9 mouse cellular contexts compared by ENCODE assay signal in the genomic region with DNA sequence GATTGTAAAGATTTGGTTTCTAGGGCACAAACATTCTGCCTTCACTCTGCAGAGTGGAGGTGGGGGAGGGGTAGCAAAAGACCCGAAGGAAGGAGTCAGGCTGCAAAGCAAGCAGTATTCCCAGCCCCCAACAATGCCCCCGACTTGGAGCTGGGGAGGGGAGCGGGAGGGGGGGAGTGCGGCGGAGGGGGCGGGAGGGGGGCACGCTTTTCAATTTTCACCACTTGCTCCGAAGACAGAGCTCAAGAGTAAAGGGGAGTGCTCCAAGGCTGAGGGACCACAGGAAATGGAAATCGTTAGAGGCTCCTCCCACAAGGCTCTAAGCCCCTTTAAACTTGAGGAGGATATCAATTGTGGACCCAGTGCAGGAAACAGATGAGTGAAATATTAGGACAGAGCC.
A peak's percentile ranks its signal among the peaks of the same experiment; 100 is the strongest.
DNase-seq lines count a peak whose midpoint lies in the region; ATAC-seq and TF ChIP-seq lines count a peak whose summit lies in the region.
"Had no signal": no experiment of that assay in that cellular context is flagged by ENCODE, and none has a peak within 500 bp of the region (broad histone marks: within the 10 kb centered on the region; RNA-seq: fewer than 3 reads in every experiment).

No protein-coding gene starts in this region.

- H3K4me1 ChIP-seq in kidney, embryonic 16.5 days (ENCODE audit: insufficient read depth, low read length) = peaks cover 39% of the 10 kb centered on the region
- 0 out of 2 replicates have a peak, but pooled peaks cover under 1% of the 10 kb centered on the region for H3K4me1 ChIP-seq in kidney, adult 2 months (ENCODE audit: control insufficient read depth, insufficient read depth, low read length)
- H3K4me1 ChIP-seq in embryonic facial prominence, embryonic 14.5 days (ENCODE audit: control insufficient read depth, insufficient read depth, low read length) = peaks cover 10% of the 10 kb centered on the region; the same call in 1 of the 2 replicates
- H3K4me1 ChIP-seq in limb, embryonic 11.5 days (ENCODE audit: control insufficient read depth, insufficient read depth, low read length) = no peaks in the 10 kb centered on the region
- no peaks in the 10 kb centered on the region for H3K4me1 ChIP-seq in neural tube, embryonic 15.5 days

- WGBS in kidney, embryonic 16.5 days = 16% methylated on average over 3 of the region's 9 CpGs
- WGBS in kidney, adult 2 months = 7% methylated on average over 8 of the region's 9 CpGs
- WGBS in embryonic facial prominence, embryonic 14.5 days = 13% methylated on average over 6 of the region's 9 CpGs
- WGBS in limb, embryonic 11.5 days = 13% methylated on average over 7 of the region's 9 CpGs
- 27% methylated on average over 7 of the region's 9 CpGs for WGBS in neural tube, embryonic 15.5 days

- no peak for DNase-seq in kidney, adult 2 months
- DNase-seq in embryonic facial prominence, embryonic 14.5 days (ENCODE audit: low spot score) = no peak
- DNase-seq in limb, embryonic 11.5 days (ENCODE audit: low spot score) = peak; percentile 69
- DNase-seq in cerebellum, adult 11-12 months = no peak
- no peak for DNase-seq in cerebellum, postnatal 4 days (ENCODE audit: low spot score in 2 of 2)
- DNase-seq: kidney, postnatal 14 days had no signal

- no peaks in the 10 kb centered on the region for H3K36me3 ChIP-seq in kidney, embryonic 16.5 days (ENCODE audit: insufficient read depth, low read length)
- H3K36me3 ChIP-seq in kidney, adult 2 months (ENCODE audit: control insufficient read depth, insufficient read depth, low read length) = no peaks in the 10 kb centered on the region
- peaks cover 10% of the 10 kb centered on the region for H3K36me3 ChIP-seq in embryonic facial prominence, embryonic 14.5 days (ENCODE audit: control insufficient read depth, insufficient read depth, low read length)
- no peaks in the 10 kb centered on the region for H3K36me3 ChIP-seq in limb, embryonic 11.5 days (ENCODE audit: control insufficient read depth, insufficient read depth, low read length)
- no peaks in the 10 kb centered on the region for H3K36me3 ChIP-seq in neural tube, embryonic 15.5 days

- no peaks in the 10 kb centered on the region for H3K27me3 ChIP-seq in kidney, embryonic 16.5 days (ENCODE audit: insufficient read depth, low read length)
- no peaks in the 10 kb centered on the region for H3K27me3 ChIP-seq in kidney, adult 2 months (replicated peaks; ENCODE audit: control insufficient read depth, insufficient read depth, low read length)
- H3K27me3 ChIP-seq in embryonic facial prominence, embryonic 14.5 days (replicated peaks; ENCODE audit: control insufficient read depth, insufficient read depth, low read length) = no peaks in the 10 kb centered on the region
- H3K27me3 ChIP-seq in limb, embryonic 11.5 days (ENCODE audit: control insufficient read depth, insufficient read depth, low read length) = no peaks in the 10 kb centered on the region
- H3K27me3 ChIP-seq in neural tube, embryonic 15.5 days (replicated peaks) = peaks cover 11% of the 10 kb centered on the region; the same call in 1 of the 2 replicates

- TF ChIP-seq CTCF in kidney, adult 2 months (conservative IDR thresholded peaks at IDR 0.05; ENCODE audit: insufficient read depth, insufficient read length, low read depth, low read length) = no peak

- no peak for TF ChIP-seq POLR2A in kidney, adult 2 months (IDR thresholded peaks at IDR 0.05; ENCODE audit: low read depth, low read length)

- H3K27ac ChIP-seq in kidney, embryonic 16.5 days (ENCODE audit: low read length) = peak overlapping the region; percentile 58; the same call in 1 of the 2 replicates
- no peak overlapping the region for H3K27ac ChIP-seq in kidney, adult 2 months (ENCODE audit: insufficient read depth, low read depth, low read length)
- H3K27ac ChIP-seq in embryonic facial prominence, embryonic 14.5 days (replicated peaks; ENCODE audit: low read depth, low read length) = 0 out of 2 replicates have a peak overlapping the region, but pooled peaks have one; percentile 58
- H3K27ac ChIP-seq in limb, embryonic 11.5 days (replicated peaks; ENCODE audit: low read depth, low read length) = peak overlapping the region; percentile 48; the same call in 1 of the 2 replicates
- no peak overlapping the region for H3K27ac ChIP-seq in neural tube, embryonic 15.5 days (replicated peaks)

- H3K9me3 ChIP-seq in kidney, embryonic 16.5 days (ENCODE audit: low read length) = no peaks in the 10 kb centered on the region
- no peaks in the 10 kb centered on the region for H3K9me3 ChIP-seq in embryonic facial prominence, embryonic 14.5 days (ENCODE audit: control insufficient read depth, low read length)
- H3K9me3 ChIP-seq in limb, embryonic 11.5 days (ENCODE audit: control insufficient read depth, low read length) = no peaks in the 10 kb centered on the region
- H3K9me3 ChIP-seq in neural tube, embryonic 15.5 days (replicated peaks) = no peaks in the 10 kb centered on the region

- ATAC-seq in kidney, embryonic 16.5 days (ENCODE audit: low FRiP score, low TSS enrichment) = no peak
- no peak; the same call in 1 of the 2 replicates for ATAC-seq in embryonic facial prominence, embryonic 14.5 days (ENCODE audit: low read depth)
- 0 out of 2 replicates have a peak, but pooled peaks have one; percentile 32 for ATAC-seq in limb, embryonic 11.5 days (ENCODE audit: insufficient number of reproducible peaks, low FRiP score, low TSS enrichment, low read depth)
- no peak for ATAC-seq in neural tube, embryonic 15.5 days (ENCODE audit: low FRiP score)
- ATAC-seq in megakaryocyte progenitor cell, adult 5-6 weeks (replicated peaks; ENCODE audit: poor library complexity) = no peak; the same call in 1 of the 2 replicates

- peak overlapping the region; percentile 32 for H3K4me3 ChIP-seq in kidney, embryonic 16.5 days (ENCODE audit: low read length)
- no peak overlapping the region for H3K4me3 ChIP-seq in kidney, adult 2 months (ENCODE audit: insufficient read depth, low read depth, low read length)
- peak overlapping the region; percentile 23 for H3K4me3 ChIP-seq in embryonic facial prominence, embryonic 14.5 days (ENCODE audit: low read depth, low read length)
- no peak overlapping the region for H3K4me3 ChIP-seq in limb, embryonic 11.5 days (ENCODE audit: low read depth, low read length)
- no peak overlapping the region for H3K4me3 ChIP-seq in neural tube, embryonic 15.5 days (replicated peaks)

- H3K9ac ChIP-seq in kidney, embryonic 16.5 days (replicated peaks; ENCODE audit: low read length) = 0 out of 2 replicates have a peak overlapping the region, but pooled peaks have one; percentile 35
- no peak overlapping the region for H3K9ac ChIP-seq in embryonic facial prominence, embryonic 14.5 days (ENCODE audit: low read depth, low read length)
- no peak overlapping the region for H3K9ac ChIP-seq in limb, embryonic 11.5 days (ENCODE audit: low read length)
- no peak overlapping the region for H3K9ac ChIP-seq in neural tube, embryonic 15.5 days (replicated peaks)

- peak overlapping the region; percentile 48 for H3K4me2 ChIP-seq in kidney, embryonic 16.5 days (replicated peaks; ENCODE audit: low read depth, low read length)
- peak overlapping the region; percentile 43 for H3K4me2 ChIP-seq in embryonic facial prominence, embryonic 14.5 days (ENCODE audit: low read depth, low read length)
- H3K4me2 ChIP-seq in limb, embryonic 11.5 days (ENCODE audit: low read depth, severe bottlenecking) = peak overlapping the region; percentile 33; the same call in 1 of the 2 replicates
- peak overlapping the region; percentile 41 for H3K4me2 ChIP-seq in neural tube, embryonic 15.5 days

Comparison
In these comparisons a context has a peak if more than half of its experiments do, and no peak if none do; other contexts are left out.
1. H3K27ac ChIP-seq: peak in kidney, embryonic 16.5 days (single experiment), embryonic facial prominence, embryonic 14.5 days (single experiment) and limb, embryonic 11.5 days (single experiment); none in kidney, adult 2 months (single experiment) and neural tube, embryonic 15.5 days (single experiment).
2. H3K4me3 ChIP-seq: peak in kidney, embryonic 16.5 days (single experiment) and embryonic facial prominence, embryonic 14.5 days (single experiment); none in kidney, adult 2 months (single experiment), limb, embryonic 11.5 days (single experiment) and neural tube, embryonic 15.5 days (single experiment).
3. Peak in every context shown above with its lines, with median percentiles within 50 percentile points of each other: H3K4me2 ChIP-seq.